Mouse (Mus musculus): ENCODE data around the gene Crispld2.

GRCm38 (mm10) chr8:120019297-120019696, 27.1 kb downstream of the Crispld2 start:
- TF ChIP-seq ZNF384 (IDR thresholded peaks at IDR 0.05; ENCODE audit: low read depth, low read length) (no peak), HCFC1 (IDR thresholded peaks at IDR 0.05; ENCODE audit: borderline replicate concordance, insufficient read depth, low read length) (no peak), ZC3H11A (IDR thresholded peaks at IDR 0.05; ENCODE audit: borderline replicate concordance, low read depth, low read length) (no peak), CHD2 (IDR thresholded peaks at IDR 0.05; ENCODE audit: low read depth, low read length) (no peak)
